Mouse (Mus musculus): Measurements from ENCODE around the gene P4ha3. TPM values are rescaled to one million over a fixed set of nuclear protein-coding genes. Genes with fewer than 3 reads are reported as not detected.

The P4ha3 gene
- polyA plus RNA-seq, 1 experiment from 2014 or later, result 5.1 TPM

DNA sequence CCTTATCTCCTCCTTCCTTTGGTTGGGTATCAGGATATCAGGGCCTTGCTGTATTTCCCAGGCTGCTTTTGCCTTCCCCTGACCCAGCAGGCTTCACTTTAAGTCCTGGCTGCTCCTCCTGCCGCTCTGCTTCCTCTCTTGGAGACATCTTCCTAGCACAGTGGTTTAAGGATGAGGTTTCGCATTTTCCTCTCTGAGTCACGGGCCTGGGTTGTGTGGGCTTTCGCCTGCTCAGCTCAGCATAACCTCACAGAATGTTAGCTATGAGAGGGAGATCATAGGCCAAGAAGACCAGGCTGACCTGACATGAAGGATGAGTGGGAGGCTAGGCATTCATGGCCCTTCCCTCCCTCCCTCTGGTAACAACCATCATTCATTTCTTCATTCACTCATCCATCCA, 27.4 kb downstream of the P4ha3 start:
- WGBS, result 87% methylated on average over 4 of the region's 4 CpGs
- H3K4me2 ChIP-seq, result no peak overlapping the region
- H3K36me3 ChIP-seq (ENCODE audit: control insufficient read depth, insufficient read depth, low read length), result no peaks in the 10 kb centered on the region
- no peaks in the 10 kb centered on the region for H3K9me3 ChIP-seq (ENCODE audit: control insufficient read depth, low read length)
- no peak overlapping the region for H3K27ac ChIP-seq (ENCODE audit: low read depth, low read length)
- H3K4me3 ChIP-seq (ENCODE audit: low read depth, low read length), result no peak overlapping the region
- DNase-seq (ENCODE audit: low spot score, missing footprints), result no peak
- no peaks in the 10 kb centered on the region for H3K27me3 ChIP-seq (ENCODE audit: control insufficient read depth, insufficient read depth, low read length)
- H3K9ac ChIP-seq (ENCODE audit: low read length), result no peak overlapping the region
- H3K4me1 ChIP-seq (ENCODE audit: control insufficient read depth, insufficient read depth, low read length), result peaks cover 8% of the 10 kb centered on the region
- no peak for ATAC-seq (ENCODE audit: low FRiP score)

DNA sequence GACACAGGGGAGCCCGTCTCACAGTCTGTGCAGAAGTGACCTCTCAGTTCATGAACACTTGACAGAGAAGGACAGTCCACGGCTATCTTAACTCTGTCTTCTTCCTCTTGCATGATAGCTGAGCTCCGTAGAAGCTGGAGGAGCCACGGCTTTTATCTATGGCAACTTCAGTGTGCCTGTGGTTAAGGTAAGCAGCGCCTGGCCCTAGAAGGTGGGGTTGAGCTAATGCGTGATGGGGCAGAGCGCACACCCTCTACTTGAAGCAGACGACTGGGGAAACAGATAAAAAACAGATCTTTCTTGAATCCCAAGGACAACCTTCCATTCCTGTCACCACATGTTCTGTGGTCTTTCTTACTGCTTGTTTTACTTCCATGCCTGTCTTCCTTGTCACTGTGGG, 31.6 kb downstream of the P4ha3 start:
- Histone ChIP-seq H3K4me1 (ENCODE audit: control insufficient read depth, insufficient read depth, low read length) (no peaks in the 10 kb centered on the region), H3K9me3 (ENCODE audit: control insufficient read depth, low read length) (no peaks in the 10 kb centered on the region), H3K27me3 (ENCODE audit: control insufficient read depth, insufficient read depth, low read length) (no peaks in the 10 kb centered on the region), H3K4me3 (ENCODE audit: low read depth, low read length) (no peak overlapping the region), H3K36me3 (ENCODE audit: control insufficient read depth, insufficient read depth, low read length) (no peaks in the 10 kb centered on the region), H3K4me2 (no peak overlapping the region), H3K9ac (ENCODE audit: low read length) (no peak overlapping the region), H3K27ac (ENCODE audit: low read depth, low read length) (no peak overlapping the region)
- DNase-seq (ENCODE audit: low spot score, missing footprints) (no peak), ATAC-seq (ENCODE audit: low FRiP score) (no peak)
- 92% methylated on average over 8 of the region's 8 CpGs for WGBS

DNA sequence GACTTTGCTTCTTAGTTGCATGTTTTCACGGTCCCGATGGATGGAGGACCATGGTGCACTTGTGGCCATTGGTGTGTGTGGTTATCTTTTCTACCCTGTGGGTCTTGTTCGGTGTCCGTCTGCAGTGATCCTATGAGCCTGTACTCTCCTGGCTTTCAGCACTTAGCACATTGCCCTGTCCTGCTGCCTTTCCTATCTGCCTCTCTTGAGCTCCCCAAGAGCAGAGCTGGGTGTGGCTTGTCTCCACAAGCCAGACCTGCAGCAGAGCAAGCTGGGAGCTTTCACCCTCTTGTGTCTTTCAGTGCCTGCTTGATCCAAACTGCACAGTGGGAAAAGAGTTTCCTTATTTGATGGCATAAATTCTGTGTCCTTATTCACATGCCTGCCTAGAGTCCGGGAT, 32.2 kb downstream of the P4ha3 start:
- no peak overlapping the region for H3K27ac ChIP-seq (ENCODE audit: low read depth, low read length)
- H3K9me3 ChIP-seq (ENCODE audit: control insufficient read depth, low read length), result no peaks in the 10 kb centered on the region
- H3K27me3 ChIP-seq (ENCODE audit: control insufficient read depth, insufficient read depth, low read length), result no peaks in the 10 kb centered on the region
- no peaks in the 10 kb centered on the region for H3K4me1 ChIP-seq (ENCODE audit: control insufficient read depth, insufficient read depth, low read length)
- DNase-seq (ENCODE audit: low spot score, missing footprints) (no peak), ATAC-seq (ENCODE audit: low FRiP score) (no peak)
- no peak overlapping the region for H3K4me2 ChIP-seq
- 95% methylated on average over 5 of the region's 5 CpGs for WGBS
- H3K4me3 ChIP-seq (ENCODE audit: low read depth, low read length), result no peak overlapping the region
- H3K36me3 ChIP-seq (ENCODE audit: control insufficient read depth, insufficient read depth, low read length), result no peaks in the 10 kb centered on the region
- no peak overlapping the region for H3K9ac ChIP-seq (ENCODE audit: low read length)

DNA sequence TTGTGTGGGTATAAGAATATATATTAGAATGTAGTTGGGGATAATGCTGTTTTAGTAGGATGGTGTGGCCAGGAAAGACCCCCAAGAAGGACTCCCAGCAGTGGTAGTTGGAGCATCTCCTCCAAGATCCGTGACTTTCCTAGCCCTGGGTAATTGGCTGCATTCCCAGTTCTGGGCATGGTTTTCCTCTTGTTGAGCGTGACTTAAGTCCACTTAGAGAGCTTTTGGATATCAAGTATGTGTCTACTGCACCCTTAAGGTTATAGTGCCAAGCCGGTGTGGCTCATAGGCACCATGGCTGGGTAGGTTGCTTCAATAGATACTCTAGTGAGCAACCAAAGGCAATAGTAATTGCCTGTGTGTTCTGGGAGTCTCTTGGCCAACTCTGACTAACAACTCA, 38.4 kb downstream of the P4ha3 start:
- WGBS, result 92% methylated on average over 3 of the region's 3 CpGs
- no peak for ATAC-seq (ENCODE audit: low FRiP score)
- H3K4me3 ChIP-seq (ENCODE audit: low read depth, low read length), result no peak overlapping the region
- H3K9me3 ChIP-seq (ENCODE audit: control insufficient read depth, low read length), result no peaks in the 10 kb centered on the region
- no peak for DNase-seq (ENCODE audit: low spot score, missing footprints)
- H3K27ac ChIP-seq (ENCODE audit: low read depth, low read length), result no peak overlapping the region
- H3K4me2 ChIP-seq, result no peak overlapping the region
- no peak overlapping the region for H3K9ac ChIP-seq (ENCODE audit: low read length)
- H3K36me3 ChIP-seq (ENCODE audit: control insufficient read depth, insufficient read depth, low read length), result 0 out of 2 replicates have a peak, but pooled peaks cover 11% of the 10 kb centered on the region
- H3K4me1 ChIP-seq (ENCODE audit: control insufficient read depth, insufficient read depth, low read length), result no peaks in the 10 kb centered on the region
- no peaks in the 10 kb centered on the region for H3K27me3 ChIP-seq (ENCODE audit: control insufficient read depth, insufficient read depth, low read length)

DNA sequence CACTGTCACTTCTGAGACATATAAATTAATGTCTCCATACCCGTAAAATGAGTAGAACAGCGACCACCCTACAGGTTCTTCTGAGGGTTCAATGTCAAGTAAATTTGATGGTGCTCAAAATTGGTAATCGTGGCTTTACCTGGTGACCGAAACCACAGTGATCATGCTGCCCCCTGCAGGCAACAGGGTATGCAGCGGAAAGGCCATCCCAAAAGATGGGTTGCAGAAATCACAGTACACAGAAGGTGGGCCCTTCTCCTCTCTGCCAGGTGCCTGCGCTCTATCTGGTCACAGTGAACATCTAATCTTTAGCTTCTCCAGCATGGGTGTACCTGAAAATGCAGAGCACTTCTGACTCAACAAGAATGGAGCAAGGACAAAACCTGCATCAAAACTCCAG, 40.2 kb downstream of the P4ha3 start:
- Histone ChIP-seq H3K4me2 (no peak overlapping the region), H3K27me3 (ENCODE audit: control insufficient read depth, insufficient read depth, low read length) (no peaks in the 10 kb centered on the region), H3K4me3 (ENCODE audit: low read depth, low read length) (no peak overlapping the region), H3K4me1 (ENCODE audit: control insufficient read depth, insufficient read depth, low read length) (no peaks in the 10 kb centered on the region), H3K9me3 (ENCODE audit: control insufficient read depth, low read length) (no peaks in the 10 kb centered on the region), H3K9ac (ENCODE audit: low read length) (no peak overlapping the region), H3K36me3 (ENCODE audit: control insufficient read depth, insufficient read depth, low read length) (0 out of 2 replicates have a peak, but pooled peaks cover 15% of the 10 kb centered on the region), H3K27ac (ENCODE audit: low read depth, low read length) (no peak overlapping the region)
- 84% methylated on average over 6 of the region's 6 CpGs for WGBS
- ATAC-seq (ENCODE audit: low FRiP score) (no peak), DNase-seq (ENCODE audit: low spot score, missing footprints) (no peak)

DNA sequence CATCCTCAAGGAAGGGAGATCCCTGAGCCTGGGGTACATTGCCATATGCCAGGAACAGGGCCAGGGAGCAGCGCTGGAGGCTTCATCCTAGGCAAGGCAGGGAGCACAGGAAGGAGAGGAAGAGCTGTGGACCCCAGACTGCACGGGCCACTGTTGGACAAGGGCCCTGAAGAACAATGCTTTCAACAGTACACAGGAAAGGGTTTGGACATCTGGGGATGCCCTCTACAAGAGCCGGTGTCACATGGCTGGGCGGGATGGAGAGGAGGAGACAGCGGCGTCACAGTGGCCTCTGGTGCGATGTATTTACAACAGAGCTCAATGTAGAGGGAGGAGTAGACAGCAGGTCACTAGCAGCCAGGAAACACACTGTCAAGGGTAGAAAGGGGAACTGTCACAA, 42.2 kb downstream of the P4ha3 start:
- no peak for DNase-seq (ENCODE audit: low spot score, missing footprints)
- H3K27me3 ChIP-seq (ENCODE audit: control insufficient read depth, insufficient read depth, low read length), result no peaks in the 10 kb centered on the region
- no peak overlapping the region for H3K27ac ChIP-seq (ENCODE audit: low read depth, low read length)
- 92% methylated on average over 7 of the region's 7 CpGs for WGBS
- H3K4me2 ChIP-seq, result no peak overlapping the region
- H3K4me3 ChIP-seq (ENCODE audit: low read depth, low read length), result no peak overlapping the region
- no peaks in the 10 kb centered on the region for H3K9me3 ChIP-seq (ENCODE audit: control insufficient read depth, low read length)
- ATAC-seq (ENCODE audit: low FRiP score), result no peak
- H3K4me1 ChIP-seq (ENCODE audit: control insufficient read depth, insufficient read depth, low read length), result no peaks in the 10 kb centered on the region
- no peak overlapping the region for H3K9ac ChIP-seq (ENCODE audit: low read length)
- 0 out of 2 replicates have a peak, but pooled peaks cover 17% of the 10 kb centered on the region for H3K36me3 ChIP-seq (ENCODE audit: control insufficient read depth, insufficient read depth, low read length)

DNA sequence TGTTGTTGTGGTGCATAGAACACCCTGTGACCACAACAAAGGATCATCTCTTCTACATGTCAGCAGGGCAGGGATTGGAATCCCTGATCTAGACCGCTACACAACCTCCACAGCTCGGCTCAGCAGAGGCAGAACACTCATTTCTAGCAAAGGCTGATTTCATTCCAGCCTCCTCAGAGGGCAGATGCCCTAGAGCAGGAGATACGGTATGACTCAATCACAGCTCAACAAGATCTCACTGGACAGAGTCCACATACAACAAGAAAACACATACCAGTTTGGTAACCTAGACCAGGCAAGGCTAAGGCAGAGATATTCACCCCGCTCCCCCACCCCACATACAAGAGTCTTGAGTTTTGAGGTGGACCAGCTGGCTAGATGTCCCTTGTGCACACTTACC, 43.3 kb downstream of the P4ha3 start:
- Histone ChIP-seq H3K9ac (ENCODE audit: low read length) (no peak overlapping the region), H3K4me1 (ENCODE audit: control insufficient read depth, insufficient read depth, low read length) (no peaks in the 10 kb centered on the region), H3K4me3 (ENCODE audit: low read depth, low read length) (no peak overlapping the region), H3K27me3 (ENCODE audit: control insufficient read depth, insufficient read depth, low read length) (no peaks in the 10 kb centered on the region), H3K36me3 (ENCODE audit: control insufficient read depth, insufficient read depth, low read length) (0 out of 2 replicates have a peak, but pooled peaks cover 21% of the 10 kb centered on the region), H3K27ac (ENCODE audit: low read depth, low read length) (no peak overlapping the region), H3K9me3 (ENCODE audit: control insufficient read depth, low read length) (no peaks in the 10 kb centered on the region), H3K4me2 (no peak overlapping the region)
- DNase-seq (ENCODE audit: low spot score, missing footprints) (no peak), ATAC-seq (ENCODE audit: low FRiP score) (no peak)
- WGBS, result 94% methylated on average over 4 of the region's 4 CpGs

DNA sequence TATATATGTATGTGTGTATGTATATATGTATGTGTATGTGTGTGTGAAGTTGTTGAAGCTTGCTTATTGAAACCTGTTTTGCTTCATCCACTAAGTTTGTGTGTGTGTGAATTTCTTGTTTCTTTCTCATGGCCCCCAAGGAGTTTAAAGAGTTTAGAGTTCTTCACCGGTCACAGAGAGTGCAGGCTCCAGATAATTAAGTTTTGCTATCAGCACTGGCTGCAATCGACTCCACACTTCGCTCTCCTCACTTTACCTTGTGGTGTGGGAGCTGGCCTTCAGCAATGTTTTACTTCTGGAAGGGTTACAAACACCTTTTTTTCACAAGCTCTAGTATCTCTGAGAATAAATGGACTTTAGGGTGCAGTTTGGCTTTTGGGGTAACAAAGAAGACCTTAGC, 45.9 kb downstream of the P4ha3 start:
- H3K9me3 ChIP-seq (ENCODE audit: control insufficient read depth, low read length), result no peaks in the 10 kb centered on the region
- H3K4me2 ChIP-seq, result no peak overlapping the region
- no peak overlapping the region for H3K9ac ChIP-seq (ENCODE audit: low read length)
- peaks cover 30% of the 10 kb centered on the region; the same call in 1 of the 2 replicates for H3K36me3 ChIP-seq (ENCODE audit: control insufficient read depth, insufficient read depth, low read length)
- DNase-seq (ENCODE audit: low spot score, missing footprints) (no peak), ATAC-seq (ENCODE audit: low FRiP score) (no peak)
- H3K4me1 ChIP-seq (ENCODE audit: control insufficient read depth, insufficient read depth, low read length), result no peaks in the 10 kb centered on the region
- no peak overlapping the region for H3K4me3 ChIP-seq (ENCODE audit: low read depth, low read length)
- 95% methylated on average over 3 of the region's 3 CpGs for WGBS
- no peak overlapping the region for H3K27ac ChIP-seq (ENCODE audit: low read depth, low read length)
- no peaks in the 10 kb centered on the region for H3K27me3 ChIP-seq (ENCODE audit: control insufficient read depth, insufficient read depth, low read length)

DNA sequence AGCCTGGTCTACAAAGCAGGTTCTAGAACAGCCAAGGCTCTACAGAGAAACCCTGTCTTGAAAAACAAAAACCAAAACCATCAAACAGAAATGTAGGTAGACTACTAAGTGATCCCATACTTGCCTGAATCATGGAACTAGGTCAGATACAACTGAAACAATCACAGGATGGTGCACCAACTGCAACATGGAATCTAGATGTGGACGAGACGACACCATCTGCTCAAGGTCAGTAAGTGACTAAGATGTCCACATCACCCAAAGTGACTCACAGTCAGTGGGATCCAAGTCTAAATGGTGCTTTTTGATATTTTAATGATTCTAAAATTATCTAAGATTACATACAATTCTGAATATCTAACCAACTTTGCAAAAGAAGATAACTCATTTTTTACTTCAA, 50.6 kb downstream of the P4ha3 start:
- Histone ChIP-seq H3K4me3 (ENCODE audit: low read depth, low read length) (no peak overlapping the region), H3K36me3 (ENCODE audit: control insufficient read depth, insufficient read depth, low read length) (peaks cover 22% of the 10 kb centered on the region), H3K9ac (ENCODE audit: low read length) (no peak overlapping the region), H3K27ac (ENCODE audit: low read depth, low read length) (no peak overlapping the region), H3K27me3 (ENCODE audit: control insufficient read depth, insufficient read depth, low read length) (no peaks in the 10 kb centered on the region), H3K4me2 (no peak overlapping the region), H3K9me3 (ENCODE audit: control insufficient read depth, low read length) (no peaks in the 10 kb centered on the region), H3K4me1 (ENCODE audit: control insufficient read depth, insufficient read depth, low read length) (no peaks in the 10 kb centered on the region)
- ATAC-seq (ENCODE audit: low FRiP score) (no peak), DNase-seq (ENCODE audit: low spot score, missing footprints) (no peak)
- 94% methylated on average over 2 of the region's 2 CpGs for WGBS

DNA sequence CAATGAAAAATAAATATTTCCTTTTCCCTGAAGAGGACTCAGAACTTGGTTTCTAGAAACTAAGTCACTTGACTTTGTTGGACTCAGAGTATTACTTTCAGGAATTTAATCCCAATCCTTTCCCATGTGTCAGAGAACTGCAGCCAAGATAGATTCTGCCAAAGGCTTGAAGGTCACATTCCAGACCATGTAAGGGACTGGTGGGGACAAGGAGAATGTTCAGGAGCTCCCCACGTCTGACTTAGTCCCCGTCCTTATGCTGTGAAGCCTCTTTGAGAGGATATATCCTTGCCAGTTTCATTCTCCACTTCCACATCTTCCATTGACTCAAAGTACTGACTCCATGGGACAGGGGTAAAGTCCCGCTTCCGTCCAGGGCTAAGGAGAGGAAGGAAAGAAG, 69.7 kb downstream of the P4ha3 start:
- Histone ChIP-seq H3K27ac (ENCODE audit: low read depth, low read length) (no peak overlapping the region), H3K9me3 (ENCODE audit: control insufficient read depth, low read length) (no peaks in the 10 kb centered on the region), H3K9ac (ENCODE audit: low read length) (no peak overlapping the region), H3K36me3 (ENCODE audit: control insufficient read depth, insufficient read depth, low read length) (no peaks in the 10 kb centered on the region), H3K27me3 (ENCODE audit: control insufficient read depth, insufficient read depth, low read length) (no peaks in the 10 kb centered on the region), H3K4me3 (ENCODE audit: low read depth, low read length) (no peak overlapping the region), H3K4me2 (no peak overlapping the region), H3K4me1 (ENCODE audit: control insufficient read depth, insufficient read depth, low read length) (no peaks in the 10 kb centered on the region)
- no peak for DNase-seq (ENCODE audit: low spot score, missing footprints)
- 91% methylated on average over 4 of the region's 4 CpGs for WGBS
- ATAC-seq (ENCODE audit: low FRiP score), result no peak

Data from midbrain, embryonic 11.5 days (tissue).